Mouse (Mus musculus): ENCODE results near the gene Rdh16f1. TPM values are rescaled to one million over a fixed set of nuclear protein-coding genes. Genes with fewer than 3 reads are reported as not detected.
A peak's percentile ranks its signal among the peaks of the same experiment; 100 is the strongest.

Rdh16f1 gene
- polyA plus RNA-seq, 1 experiment: 0.29 TPM

- DNase-seq (ENCODE audit: low read depth): no peak
- TF ChIP-seq POLR2A (IDR thresholded peaks at IDR 0.05; ENCODE audit: borderline replicate concordance, extremely low read depth, insufficient read depth, insufficient read length, poor library complexity, severe bottlenecking): no peak
- no peak for TF ChIP-seq CTCF (IDR thresholded peaks at IDR 0.05; ENCODE audit: borderline replicate concordance, extremely low read depth, insufficient read depth, insufficient read length)
These were observed 23.3 kb upstream of the Rdh16f1 start for GRCm38 (mm10) chr10:127736266-127736665.

- TF ChIP-seq POLR2A (IDR thresholded peaks at IDR 0.05; ENCODE audit: borderline replicate concordance, extremely low read depth, insufficient read depth, insufficient read length, poor library complexity, severe bottlenecking) (no peak), CTCF (IDR thresholded peaks at IDR 0.05; ENCODE audit: borderline replicate concordance, extremely low read depth, insufficient read depth, insufficient read length) (no peak)
These were observed 22.7 kb upstream of the Rdh16f1 start for GRCm38 (mm10) chr10:127736916-127737315.

GRCm38 (mm10) chr10:127737552-127737951 lies 22.0 kb upstream of the Rdh16f1 start:
- TF ChIP-seq CTCF (IDR thresholded peaks at IDR 0.05; ENCODE audit: borderline replicate concordance, extremely low read depth, insufficient read depth, insufficient read length): no peak
- no peak for TF ChIP-seq POLR2A (IDR thresholded peaks at IDR 0.05; ENCODE audit: borderline replicate concordance, extremely low read depth, insufficient read depth, insufficient read length, poor library complexity, severe bottlenecking)

More at GRCm38 (mm10) chr10:127736916-127737315, 22.7 kb upstream of the Rdh16f1 start:
- no peak for DNase-seq (ENCODE audit: low read depth)

GRCm38 (mm10) chr10:127738151-127738882 lies 21.3 kb upstream of the Rdh16f1 start:
- peak; percentile 51 for DNase-seq (ENCODE audit: low read depth)
- TF ChIP-seq POLR2A (IDR thresholded peaks at IDR 0.05; ENCODE audit: borderline replicate concordance, extremely low read depth, insufficient read depth, insufficient read length, poor library complexity, severe bottlenecking) (no peak), CTCF (IDR thresholded peaks at IDR 0.05; ENCODE audit: borderline replicate concordance, extremely low read depth, insufficient read depth, insufficient read length) (peak; percentile 51; the same call in 1 of the 2 replicates)

More at GRCm38 (mm10) chr10:127737552-127737951, 22.0 kb upstream of the Rdh16f1 start:
- no peak for DNase-seq (ENCODE audit: low read depth)

GRCm38 (mm10) chr10:127739083-127739660 lies 20.4 kb upstream of the Rdh16f1 start, which contains the start of gene Zbtb39:
TSS of gene Zbtb39 (plus strand) at chr10:127739538.
- peak; percentile 82 for DNase-seq (ENCODE audit: low read depth)
- TF ChIP-seq POLR2A (IDR thresholded peaks at IDR 0.05; ENCODE audit: borderline replicate concordance, extremely low read depth, insufficient read depth, insufficient read length, poor library complexity, severe bottlenecking) (peak; percentile 87), CTCF (IDR thresholded peaks at IDR 0.05; ENCODE audit: borderline replicate concordance, extremely low read depth, insufficient read depth, insufficient read length) (peak; percentile 55)

GRCm38 (mm10) chr10:127739661-127740161 lies 19.9 kb upstream of the Rdh16f1 start:
- DNase-seq (ENCODE audit: low read depth): peak; percentile 39
- no peak for TF ChIP-seq CTCF (IDR thresholded peaks at IDR 0.05; ENCODE audit: borderline replicate concordance, extremely low read depth, insufficient read depth, insufficient read length)
- TF ChIP-seq POLR2A (IDR thresholded peaks at IDR 0.05; ENCODE audit: borderline replicate concordance, extremely low read depth, insufficient read depth, insufficient read length, poor library complexity, severe bottlenecking): no peak

GRCm38 (mm10) chr10:127744661-127745060 lies 14.9 kb upstream of the Rdh16f1 start:
- TF ChIP-seq POLR2A (IDR thresholded peaks at IDR 0.05; ENCODE audit: borderline replicate concordance, extremely low read depth, insufficient read depth, insufficient read length, poor library complexity, severe bottlenecking): no peak
- peak; percentile 44; the same call in 1 of the 2 replicates for TF ChIP-seq CTCF (IDR thresholded peaks at IDR 0.05; ENCODE audit: borderline replicate concordance, extremely low read depth, insufficient read depth, insufficient read length)
- no peak for DNase-seq (ENCODE audit: low read depth)

GRCm38 (mm10) chr10:127745886-127746285 lies 13.7 kb upstream of the Rdh16f1 start:
- TF ChIP-seq POLR2A (IDR thresholded peaks at IDR 0.05; ENCODE audit: borderline replicate concordance, extremely low read depth, insufficient read depth, insufficient read length, poor library complexity, severe bottlenecking): no peak
- no peak for TF ChIP-seq CTCF (IDR thresholded peaks at IDR 0.05; ENCODE audit: borderline replicate concordance, extremely low read depth, insufficient read depth, insufficient read length)
- DNase-seq (ENCODE audit: low read depth): no peak

- no peak for TF ChIP-seq POLR2A (IDR thresholded peaks at IDR 0.05; ENCODE audit: borderline replicate concordance, extremely low read depth, insufficient read depth, insufficient read length, poor library complexity, severe bottlenecking)
- no peak for TF ChIP-seq CTCF (IDR thresholded peaks at IDR 0.05; ENCODE audit: borderline replicate concordance, extremely low read depth, insufficient read depth, insufficient read length)
- no peak for DNase-seq (ENCODE audit: low read depth)
These were observed 12.3 kb upstream of the Rdh16f1 start for GRCm38 (mm10) chr10:127747254-127747653.

- no peak for TF ChIP-seq POLR2A (IDR thresholded peaks at IDR 0.05; ENCODE audit: borderline replicate concordance, extremely low read depth, insufficient read depth, insufficient read length, poor library complexity, severe bottlenecking)
- TF ChIP-seq CTCF (IDR thresholded peaks at IDR 0.05; ENCODE audit: borderline replicate concordance, extremely low read depth, insufficient read depth, insufficient read length): no peak
- no peak for DNase-seq (ENCODE audit: low read depth)
These were observed 10.6 kb upstream of the Rdh16f1 start for GRCm38 (mm10) chr10:127748847-127749612.
